Mouse (Mus musculus) ES-E14 (cell line): ENCODE results near the gene Ostm1. TPM values are rescaled to one million over a fixed set of nuclear protein-coding genes. Genes with fewer than 3 reads are reported as not detected.
A peak's percentile ranks its signal among the peaks of the same experiment; 100 is the strongest.

Experiments used
- DNase-seq: peaks from one replicate; pipeline ENCODE4 v3.0.0-alpha.2; 2013; ENCODE audit warnings: low read depth, low spot score
- H3K27ac ChIP-seq: 2 replicates; pipeline ENCODE4 v1.5.1; 2012; ENCODE audit warnings: low read depth, mild to moderate bottlenecking, low read length, moderate library complexity, mixed read lengths; ENCODE audit not compliant: poor library complexity, insufficient read depth, severe bottlenecking
- H3K36me3 ChIP-seq: 2 replicates; pipeline ENCODE4 v1.6.1; 2012; ENCODE audit warnings: mild to moderate bottlenecking, low read length, moderate library complexity, mixed read lengths; ENCODE audit not compliant: control insufficient read depth, poor library complexity, insufficient read depth, severe bottlenecking
- H3K4me1 ChIP-seq, 2 experiments: fragments of 150-350 bp in 1 of 2; sonication (generic) in 1 of 2; 2 replicates each; pipeline ENCODE4 v1.6.1; 2012; ENCODE audit warnings: low read length in 2 of 2, mild to moderate bottlenecking in 1 of 2, mixed read lengths in 1 of 2; ENCODE audit not compliant: control insufficient read depth in 2 of 2, insufficient read depth in 2 of 2, poor library complexity in 1 of 2
- H3K4me3 ChIP-seq, 2 experiments: fragments of 150-350 bp in 1 of 2; sonication (generic) in 1 of 2; 2 replicates each; pipeline ENCODE4 v1.5.1; 2012; ENCODE audit warnings: low read length in 2 of 2, low read depth in 1 of 2, mild to moderate bottlenecking in 1 of 2, mixed read lengths in 1 of 2; ENCODE audit not compliant: insufficient read depth in 1 of 2, poor library complexity in 1 of 2, severe bottlenecking in 1 of 2
- H3K9ac ChIP-seq: 2 replicates; pipeline ENCODE4 v1.6.1; 2012; ENCODE audit warnings: low read depth, mild to moderate bottlenecking, low read length, mixed read lengths; ENCODE audit not compliant: poor library complexity, insufficient read depth, severe bottlenecking
- H3K9me3 ChIP-seq: fragments of 150-350 bp; sonication (generic); 2 replicates; pipeline ENCODE4 v1.6.1; 2012; ENCODE audit warnings: low read depth, mild to moderate bottlenecking, low read length; ENCODE audit not compliant: control insufficient read depth, insufficient read depth
- CHD2 ChIP-seq: IDR thresholded peaks from 2 replicates; pipeline ENCODE4 v1.6.1; 2014; ENCODE audit warnings: mild to moderate bottlenecking, low read depth, low read length, inconsistent platforms
- HCFC1 ChIP-seq: IDR thresholded peaks from 2 replicates; pipeline ENCODE4 v1.6.1; 2012; ENCODE audit warnings: low read length, inconsistent platforms, borderline replicate concordance; ENCODE audit not compliant: insufficient read depth
- MAFK ChIP-seq: IDR thresholded peaks from 2 replicates; pipeline ENCODE4 v1.6.1; 2014; ENCODE audit warnings: mild to moderate bottlenecking, low read depth, low read length, inconsistent platforms; ENCODE audit not compliant: insufficient read depth
- ZC3H11A ChIP-seq: IDR thresholded peaks from 2 replicates; pipeline ENCODE4 v1.6.1; 2012; ENCODE audit warnings: low read depth, mild to moderate bottlenecking, inconsistent platforms, low read length, borderline replicate concordance
- ZNF384 ChIP-seq: IDR thresholded peaks from 2 replicates; pipeline ENCODE4 v1.6.1; 2012; ENCODE audit warnings: low read depth, low read length, inconsistent platforms
- in situ Hi-C, 2 experiments: fragments of 600-800 bp; cut with MboI; formaldehyde crosslinking; loops; one replicate each; pipeline ENCODE4 v1.15.1; 2025; ENCODE audit warnings: low sequenced_read_pairs in 2 of 2, inconsistent platforms in 1 of 2; ENCODE audit not compliant: unreplicated experiment in 2 of 2
- total RNA-seq: library from RNA; depleted of rRNA; stranded (reverse); fragments of 300-350 nt; gene quantifications from 2 replicates; pipeline ENCODE4 v1.2.3, GENCODE M21; 2012

Gene Ostm1
- total RNA-seq, 1 experiment, result 19.7 TPM

- Histone ChIP-seq H3K9me3 (no peaks in the 10 kb centered on the region), H3K36me3 (no peaks in the 10 kb centered on the region), H3K9ac (no peak overlapping the region), H3K27ac (no peak overlapping the region), H3K4me1 (peaks cover 4 to 5% of the 10 kb centered on the region in 2 experiments; a peak in 3 of 4 replicates), H3K4me3 (peak overlapping the region in 1 of 2 experiments; percentile 10; a peak in 1 of 4 replicates)
- TF ChIP-seq ZNF384 (no peak), MAFK (no peak), CHD2 (no peak), HCFC1 (no peak), ZC3H11A (no peak)
- in situ Hi-C loops, result loop anchor here (5.0 kb wide), 1 partner anchor 46 kb away; no protein-coding TSS in a partner anchor
- no peak for DNase-seq
These were observed 49.9 kb downstream of the Ostm1 start for GRCm38 (mm10) chr10:42633361-42634121.

GRCm38 (mm10) chr10:42634122-42634720 is 50.6 kb downstream of the Ostm1 start:
- H3K36me3 ChIP-seq, result no peaks in the 10 kb centered on the region
- H3K9me3 ChIP-seq, result no peaks in the 10 kb centered on the region
- no peak overlapping the region for H3K4me3 ChIP-seq
- no peak for DNase-seq
- no peak overlapping the region for H3K27ac ChIP-seq
- peaks cover 4 to 5% of the 10 kb centered on the region in 2 experiments; a peak in 3 of 4 replicates for H3K4me1 ChIP-seq
- TF ChIP-seq CHD2, result no peak
- no peak for TF ChIP-seq ZC3H11A
- TF ChIP-seq ZNF384, result no peak
- TF ChIP-seq MAFK, result no peak
- TF ChIP-seq HCFC1, result no peak
- H3K9ac ChIP-seq, result no peak overlapping the region
- in situ Hi-C loops, result loop anchor here (5.0 kb wide), 1 partner anchor 47 kb away; no protein-coding TSS in a partner anchor

GRCm38 (mm10) chr10:42635046-42635445 is 51.4 kb downstream of the Ostm1 start:
- no peak overlapping the region for H3K27ac ChIP-seq
- H3K4me3 ChIP-seq, result no peak overlapping the region

GRCm38 (mm10) chr10:42635566-42636359 is 52.1 kb downstream of the Ostm1 start:
- Histone ChIP-seq H3K9ac (no peak overlapping the region), H3K36me3 (no peaks in the 10 kb centered on the region), H3K4me1 (peaks cover 4 to 7% of the 10 kb centered on the region in 2 experiments; a peak in 3 of 4 replicates), H3K27ac (no peak overlapping the region), H3K4me3 (peak overlapping the region in 1 of 2 experiments; percentile 31; a peak in 2 of 4 replicates), H3K9me3 (no peaks in the 10 kb centered on the region)
- TF ChIP-seq ZNF384 (peak; percentile 76), MAFK (no peak)
- in situ Hi-C loops, result no loop called here
- DNase-seq, result no peak

More at GRCm38 (mm10) chr10:42635046-42635445, 51.4 kb downstream of the Ostm1 start:
- TF ChIP-seq ZC3H11A (no peak), HCFC1 (no peak), CHD2 (no peak), ZNF384 (no peak), MAFK (no peak)
- no peaks in the 10 kb centered on the region for H3K9me3 ChIP-seq
- H3K36me3 ChIP-seq, result no peaks in the 10 kb centered on the region
- H3K9ac ChIP-seq, result no peak overlapping the region
- in situ Hi-C loops, result no loop called here
- peaks cover 4 to 7% of the 10 kb centered on the region in 2 experiments; a peak in 3 of 4 replicates for H3K4me1 ChIP-seq
- DNase-seq, result no peak
